Mouse (Mus musculus) left cerebral cortex, postnatal 36 days (tissue): ENCODE measurements around the gene Arl5c. TPM values are rescaled to one million over a fixed set of nuclear protein-coding genes. Genes with fewer than 3 reads are reported as not detected.
A peak's percentile ranks its signal among the peaks of the same experiment; 100 is the strongest.

Experiments used
- DNase-seq, 2 experiments: peaks; one replicate each; pipeline ENCODE4 v3.0.0; 2021 to 2022; ENCODE audit warnings: low spot score in 2 of 2, mixed read lengths in 1 of 2
- intact Hi-C: fragments of 180-260 bp; cut with DNase I; formaldehyde crosslinking; loops from one replicate; pipeline ENCODE4 v1.15.1; 2025
- total RNA-seq, 2 experiments: library from RNA; stranded (reverse); gene quantifications; 2 replicates each; pipeline ENCODE4 v1.2.3; 2021

Gene Arl5c
- total RNA-seq, 2 experiments from 2014 or later: 0.93 to 1.7 TPM

- DNase-seq: peak; percentile 69 to 73
- intact Hi-C loops: loop anchor here (10.0 kb wide), 1 partner anchor 123 kb away; no protein-coding TSS in a partner anchor
Measured at GRCm38 (mm10) chr11:98021565-98022252, 25.7 kb upstream of the Arl5c start.

DNA sequence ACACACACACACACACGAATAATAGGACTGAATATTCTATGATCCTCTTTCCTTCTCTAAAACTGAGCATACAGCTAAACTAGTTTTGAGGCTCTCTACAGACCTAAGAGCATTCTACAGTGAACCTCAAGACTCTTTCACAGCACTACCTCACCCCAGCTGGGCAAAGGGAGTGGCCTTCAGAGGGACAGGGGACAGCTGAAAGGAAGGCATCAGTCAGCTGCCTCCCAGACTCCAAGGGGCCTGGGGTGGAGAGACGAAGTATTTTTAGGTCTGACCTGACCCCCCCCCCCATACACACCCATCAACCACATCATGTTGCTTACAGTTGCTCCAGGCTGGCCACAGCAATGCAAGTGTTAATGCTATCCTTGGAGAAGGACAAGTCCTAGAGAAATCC is 25.1 kb upstream of the Arl5c start:
- intact Hi-C loops: loop anchor here (10.0 kb wide), 1 partner anchor 124 kb away; no protein-coding TSS in a partner anchor
- DNase-seq: no peak

DNA sequence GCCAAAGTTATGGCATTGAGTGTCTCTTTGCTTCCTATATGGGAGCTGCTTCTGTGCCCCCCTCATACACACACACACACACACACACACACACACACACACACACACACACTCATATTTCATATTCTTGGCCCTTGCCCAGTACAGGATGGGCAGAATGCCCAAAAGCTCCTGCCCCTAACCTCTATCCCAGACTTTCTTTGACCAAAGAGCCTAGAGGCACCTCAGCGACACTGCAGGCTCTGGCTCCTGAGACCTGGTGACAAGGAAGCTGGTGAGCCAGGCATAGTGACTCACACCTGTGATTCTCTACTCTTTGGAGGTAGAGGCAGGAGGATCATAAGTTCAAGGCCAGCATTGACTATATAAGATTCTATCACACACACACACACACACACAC is 24.7 kb upstream of the Arl5c start:
- DNase-seq: no peak
- intact Hi-C loops: loop anchor here (1.0 to 10.0 kb wide), 2 partner anchors 16 to 124 kb away; no protein-coding TSS in a partner anchor

DNA sequence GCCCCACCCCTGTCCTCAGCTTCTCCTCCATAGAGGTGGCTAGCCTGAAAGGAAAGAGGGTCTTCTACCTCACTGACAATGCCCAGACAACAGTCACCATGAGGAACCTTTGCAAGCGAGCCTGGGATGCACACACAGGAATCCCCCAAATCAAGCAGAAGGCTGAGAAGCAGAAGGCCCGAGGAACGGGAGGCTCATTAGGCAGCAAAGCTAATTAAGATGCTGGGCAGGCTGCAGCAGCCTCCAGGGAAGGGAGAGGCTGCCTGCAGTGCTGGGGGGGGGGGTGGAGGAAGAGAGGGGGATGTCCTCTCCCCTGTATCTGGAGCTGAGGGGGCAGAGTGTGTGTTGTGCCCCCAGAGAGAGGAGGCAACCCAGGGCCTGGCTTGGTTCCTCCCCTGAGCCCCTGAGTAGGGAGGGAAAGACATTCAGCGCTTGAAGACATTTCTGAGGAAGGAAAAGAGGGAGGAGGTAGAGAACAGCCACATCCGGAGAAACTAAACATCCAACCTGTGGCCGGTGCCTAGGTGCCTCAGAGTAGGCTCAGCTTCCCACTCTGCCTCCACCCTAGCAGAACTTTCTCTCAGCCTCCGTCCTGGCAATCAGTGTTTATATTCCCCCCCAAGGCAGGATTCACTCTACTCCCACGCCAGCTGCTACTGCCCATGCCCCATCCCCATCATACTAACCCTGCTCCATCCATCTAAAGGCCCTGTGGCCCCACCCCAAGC is 24.1 kb upstream of the Arl5c start:
- no peak for DNase-seq
- intact Hi-C loops: loop anchor here (1.0 to 10.0 kb wide), 2 partner anchors 16 to 125 kb away; no protein-coding TSS in a partner anchor

GRCm38 (mm10) chr11:98018858-98019641 is 23.1 kb upstream of the Arl5c start:
- peak; percentile 82 to 88 for DNase-seq
- intact Hi-C loops: no loop called here

- no peak for DNase-seq
- intact Hi-C loops: no loop called here
Measured at GRCm38 (mm10) chr11:98018222-98018621, 22.2 kb upstream of the Arl5c start.

DNA sequence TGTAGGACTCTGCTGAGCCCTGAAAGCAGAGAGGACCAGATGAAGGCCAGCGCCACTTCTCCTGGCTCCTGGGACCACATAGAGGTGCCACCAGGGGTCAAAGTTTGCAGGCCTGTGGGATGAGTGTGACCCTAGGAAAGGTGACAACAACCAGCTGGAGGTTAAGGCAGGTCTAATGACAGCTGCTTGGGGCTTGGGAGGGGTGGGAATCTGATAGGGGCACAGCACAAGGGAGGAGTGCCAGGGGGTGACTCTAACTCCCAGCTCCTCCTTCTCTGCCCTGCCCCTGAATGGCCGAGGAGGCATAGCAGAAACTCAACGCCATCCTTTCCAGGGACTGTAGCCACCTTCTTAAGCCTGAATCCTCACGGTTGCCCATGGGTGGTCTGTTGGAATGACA is 20.8 kb upstream of the Arl5c start:
- intact Hi-C loops: no loop called here

DNA sequence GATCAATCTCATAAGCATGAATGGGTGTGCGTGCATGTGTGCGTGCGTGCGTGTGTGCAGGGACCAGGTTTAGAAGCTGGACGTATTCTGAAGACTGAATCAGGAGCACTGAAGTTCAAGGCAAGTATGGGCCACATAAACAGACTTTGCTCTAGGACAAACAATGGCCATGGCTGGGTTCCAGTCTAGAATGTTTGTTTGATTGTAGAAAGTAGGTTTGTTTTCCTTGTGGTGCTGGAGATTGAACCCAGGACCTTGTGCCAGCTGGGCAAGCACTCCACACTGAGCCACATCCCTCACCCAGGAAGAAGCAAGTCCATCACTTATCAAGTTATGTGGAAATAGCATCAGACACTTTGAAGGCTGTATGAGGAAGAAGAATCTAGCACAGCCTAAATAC is 20.2 kb upstream of the Arl5c start:
- DNase-seq: no peak
- intact Hi-C loops: no loop called here

More for the DNA sequence above, 20.8 kb upstream of the Arl5c start:
- DNase-seq: no peak

DNA sequence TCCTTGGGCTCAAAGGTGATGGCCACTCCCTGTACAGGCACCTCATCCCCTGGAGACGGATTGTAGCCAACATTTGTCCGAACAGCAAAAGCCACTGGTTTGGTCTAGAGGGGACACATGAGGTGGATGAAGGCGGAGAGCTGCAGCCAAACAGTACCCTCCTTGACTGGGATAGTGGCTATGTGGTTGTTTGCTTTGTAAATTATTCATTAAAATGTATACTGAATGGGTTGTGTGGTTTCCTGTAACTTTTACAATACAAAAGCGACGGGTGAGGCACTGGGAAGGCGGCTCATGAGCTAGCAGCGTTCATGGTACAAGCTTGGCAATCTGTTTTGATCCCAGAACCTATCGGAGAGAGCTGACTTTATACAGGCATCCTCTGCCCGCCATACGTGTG is 16.9 kb upstream of the Arl5c start:
- DNase-seq: no peak
- intact Hi-C loops: no loop called here

DNA sequence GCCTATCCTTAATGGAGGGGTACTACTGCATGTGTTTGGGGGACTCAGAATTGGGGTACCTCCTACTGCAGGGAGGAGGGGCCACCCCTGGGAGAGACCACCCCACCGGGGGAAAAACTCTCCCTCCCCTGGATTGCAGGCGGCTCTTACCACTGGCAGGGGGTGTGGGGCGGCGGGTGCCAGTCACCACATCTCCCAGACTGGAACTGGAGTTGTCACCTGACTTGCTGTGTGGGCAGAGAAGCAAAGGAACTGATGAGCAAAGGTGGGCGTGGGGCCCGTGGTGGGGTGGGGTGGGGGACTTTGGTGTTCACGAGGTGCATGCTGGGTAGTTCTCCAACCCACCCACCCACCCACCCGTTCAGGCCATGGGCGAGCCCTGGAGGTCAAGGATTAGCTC is 15.7 kb upstream of the Arl5c start:
- DNase-seq: no peak
- intact Hi-C loops: no loop called here

- no peak for DNase-seq
Measured at GRCm38 (mm10) chr11:98008087-98008486, 12.1 kb upstream of the Arl5c start.

GRCm38 (mm10) chr11:98005686-98006085 is 9.7 kb upstream of the Arl5c start:
- DNase-seq: no peak
- intact Hi-C loops: no loop called here

More at GRCm38 (mm10) chr11:98008087-98008486, 12.1 kb upstream of the Arl5c start:
- intact Hi-C loops: no loop called here

GRCm38 (mm10) chr11:98005076-98005475 is 9.1 kb upstream of the Arl5c start:
- intact Hi-C loops: no loop called here
- no peak for DNase-seq

DNA sequence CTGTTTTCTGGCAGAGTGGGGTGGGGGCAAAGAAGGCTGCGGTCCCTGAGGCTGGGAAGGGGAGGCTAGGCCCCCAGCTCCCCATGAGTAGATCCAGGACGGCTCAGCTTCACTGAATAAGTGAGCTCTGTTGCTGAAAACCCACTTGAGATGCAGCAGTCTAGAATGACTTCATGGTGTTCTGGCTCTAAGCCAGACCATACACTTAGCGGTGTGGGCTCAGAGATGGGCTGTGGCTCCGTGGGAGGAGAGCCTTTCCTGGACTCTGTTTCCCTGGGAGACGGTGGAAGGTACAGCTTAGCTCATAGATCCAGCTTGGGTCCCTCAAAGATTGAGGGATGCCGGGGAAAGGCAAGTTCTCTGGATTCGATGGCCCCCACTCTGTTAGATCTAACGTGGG is 8.2 kb upstream of the Arl5c start:
- intact Hi-C loops: loop anchor here (1.0 kb wide), 1 partner anchor 16 kb away; no protein-coding TSS in a partner anchor
- DNase-seq: no peak

- intact Hi-C loops: no loop called here
- DNase-seq: no peak
Measured at GRCm38 (mm10) chr11:98003171-98003671, 7.2 kb upstream of the Arl5c start.

DNA sequence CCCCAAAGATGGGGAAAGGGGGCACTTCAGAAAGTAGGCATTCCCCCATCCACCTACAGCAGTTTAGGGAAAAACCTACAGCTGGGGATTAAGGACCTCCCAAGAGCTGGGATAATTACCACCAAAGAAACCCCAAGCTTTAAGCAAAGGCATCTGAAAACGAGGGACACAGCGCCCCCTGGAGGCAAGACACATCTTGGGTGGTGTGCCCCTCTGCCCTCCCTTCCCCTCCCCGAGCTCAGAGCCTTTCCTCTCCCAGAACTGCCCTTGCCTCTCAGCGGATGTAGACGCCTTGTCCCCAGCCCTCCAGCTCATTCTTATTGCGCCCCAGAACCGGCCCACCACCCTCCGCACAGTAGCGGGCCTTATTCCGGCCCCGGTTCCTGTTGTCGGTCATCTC is 6.6 kb upstream of the Arl5c start:
- DNase-seq: no peak
- intact Hi-C loops: no loop called here

- intact Hi-C loops: no loop called here
- no peak for DNase-seq
Measured at GRCm38 (mm10) chr11:98001986-98002385, 6.0 kb upstream of the Arl5c start.

DNA sequence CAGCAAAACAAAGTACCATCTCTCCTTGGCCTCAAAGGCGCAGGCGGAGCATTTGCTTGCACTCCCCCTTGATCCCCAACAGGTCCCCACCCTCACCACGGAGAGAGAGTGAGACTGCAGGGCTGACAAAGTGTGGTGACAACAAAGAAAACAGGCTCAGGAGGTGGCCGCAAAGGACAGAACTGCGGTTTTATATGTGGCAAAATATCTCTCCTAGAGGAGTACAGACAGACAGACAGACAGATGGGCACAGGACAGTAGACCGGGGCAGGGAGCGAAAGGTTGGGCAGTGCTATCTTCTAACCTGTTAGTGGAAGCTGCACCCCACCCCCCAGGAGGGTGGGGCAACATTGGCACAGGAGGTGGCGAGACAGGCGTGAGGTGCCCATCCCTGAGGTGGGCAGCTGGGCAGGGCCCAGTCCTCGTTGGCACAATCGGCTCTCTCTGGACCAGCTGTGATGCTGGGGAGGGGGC is 5.4 kb upstream of the Arl5c start:
- intact Hi-C loops: no loop called here
- DNase-seq: no peak

DNA sequence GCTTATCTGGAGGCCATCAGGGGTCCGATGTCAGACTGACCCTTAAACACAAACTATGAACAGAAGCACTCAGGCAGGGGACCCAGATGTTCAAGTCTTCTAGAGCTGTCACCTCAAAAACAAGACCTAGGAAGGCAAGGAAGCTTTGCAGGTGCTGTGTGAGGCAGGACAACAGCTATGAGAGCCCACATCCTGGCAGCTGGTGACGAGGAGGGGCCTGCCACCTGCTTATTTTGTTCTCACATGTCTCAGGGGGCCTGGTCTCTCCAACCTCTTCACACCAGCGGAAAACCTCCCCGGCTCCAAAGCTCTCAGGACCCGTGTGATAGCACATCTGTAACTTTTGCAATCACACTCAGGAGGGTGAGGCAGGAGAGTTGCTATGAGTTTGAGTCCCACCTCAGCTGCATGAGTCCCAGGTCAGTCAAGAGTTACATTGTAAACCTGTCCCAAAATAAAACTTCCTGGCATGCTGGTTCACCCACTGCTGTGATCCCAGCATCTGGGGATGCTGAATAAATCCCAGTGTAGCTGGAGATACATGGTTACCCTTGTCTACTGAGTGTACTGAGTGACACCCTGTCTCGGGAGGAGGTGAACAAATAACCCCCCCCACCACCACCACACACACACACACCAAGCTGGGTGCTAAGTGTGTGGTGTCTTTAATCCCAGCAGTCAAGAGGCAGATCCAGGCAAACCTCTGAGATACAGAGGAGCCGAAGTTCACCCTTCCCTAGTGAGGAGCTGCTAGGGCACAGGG is 4.6 kb upstream of the Arl5c start:
- intact Hi-C loops: no loop called here
- no peak for DNase-seq
